10 mouse cellular contexts compared by ENCODE assay signal in genomic region chr2:25482969-25483368, GRCm38 (mm10). TPM values are rescaled to one million over a fixed set of nuclear protein-coding genes. Genes with fewer than 3 reads are reported as not detected.
DNase-seq lines count a peak whose midpoint lies in the region; TF ChIP-seq lines count a peak whose summit lies in the region.
"Had no signal": no experiment of that assay in that cellular context is flagged by ENCODE, and none has a peak within 500 bp of the region (broad histone marks: within the 10 kb centered on the region; RNA-seq: fewer than 3 reads in every experiment).

No protein-coding gene starts in this region.

- no peak overlapping the region for H3K27ac ChIP-seq in heart, adult 2 months
- no peak overlapping the region for H3K27ac ChIP-seq in bone marrow, adult 2 months (ENCODE audit: control insufficient read depth, insufficient read depth, low read depth, low read length, poor library complexity)
- H3K27ac ChIP-seq: neural tube, embryonic 13.5 days had no signal

- no peak for TF ChIP-seq POLR2A in heart, adult 2 months (IDR thresholded peaks at IDR 0.05; ENCODE audit: insufficient read depth, low read depth, low read length)
- TF ChIP-seq POLR2A in bone marrow, adult 2 months (IDR thresholded peaks at IDR 0.05; ENCODE audit: borderline replicate concordance, control insufficient read depth, low read depth, low read length): no peak

- no peaks in the 10 kb centered on the region for H3K36me3 ChIP-seq in heart, adult 2 months (ENCODE audit: control insufficient read depth, insufficient read depth, low read length)
- H3K36me3 ChIP-seq: neural tube, embryonic 13.5 days had no signal

- no peaks in the 10 kb centered on the region for H3K79me2 ChIP-seq in heart, adult 2 months (replicated peaks; ENCODE audit: control insufficient read depth, insufficient read depth, low read length)

- peaks cover 4% of the 10 kb centered on the region; the same call in 1 of the 2 replicates for H3K4me1 ChIP-seq in heart, adult 2 months (ENCODE audit: control insufficient read depth, insufficient read depth, low read length)
- no peaks in the 10 kb centered on the region; the same call in 1 of the 2 replicates for H3K4me1 ChIP-seq in bone marrow, adult 2 months (ENCODE audit: control insufficient read depth, insufficient read depth, low read length)
- H3K4me1 ChIP-seq: neural tube, embryonic 13.5 days had no signal

- intact Hi-C loops in heart, adult 2 months (cut with DNase I): loop anchor here (1.0 to 2.0 kb wide), 2 partner anchors 54 to 107 kb away; partner anchors contain the start of gene Abca2
- intact Hi-C loops in left cerebral cortex, postnatal 36 days (cut with DNase I): no loop called here

- no peak for TF ChIP-seq EP300 in heart, adult 2 months (IDR thresholded peaks at IDR 0.05; ENCODE audit: insufficient read depth, low read depth, low read length)

- no peak for DNase-seq in heart, adult 2 months
- DNase-seq in heart, adult 9 months (ENCODE audit: low spot score in 2 of 2): no peak
- DNase-seq in A20 (ENCODE audit: low read depth, low spot score): peak; percentile 75
- DNase-seq in kidney, postnatal 10 days: peak; percentile 66
- peak; percentile 50 for DNase-seq in spleen, adult 12 weeks (ENCODE audit: low spot score)
- no peak for DNase-seq in gastrocnemius, adult 8-10 months (ENCODE audit: low spot score in 2 of 2)
- no peak for DNase-seq in left cerebral cortex, postnatal 36 days (ENCODE audit: low spot score in 2 of 2)

- H3K4me3 ChIP-seq in heart, adult 2 months: no peak overlapping the region
- H3K4me3 ChIP-seq in bone marrow, adult 2 months (replicated peaks; ENCODE audit: control insufficient read depth, low read depth, low read length): no peak overlapping the region
- H3K4me3 ChIP-seq: neural tube, embryonic 13.5 days had no signal

- H3K9ac ChIP-seq in heart, adult 2 months (ENCODE audit: low read depth, low read length): no peak overlapping the region
- H3K9ac ChIP-seq: neural tube, embryonic 13.5 days had no signal

- 21% methylated on average over 7 of the region's 7 CpGs for WGBS in heart, adult 2 months
- WGBS in bone marrow, adult 2 months: 9% methylated on average over 7 of the region's 7 CpGs

- peak; percentile 72 for TF ChIP-seq CTCF in heart, adult 2 months (IDR thresholded peaks at IDR 0.05)
- peak; percentile 82 for TF ChIP-seq CTCF in bone marrow, adult 2 months (IDR thresholded peaks at IDR 0.05; ENCODE audit: control insufficient read depth, insufficient read depth, low read length)

- no peaks in the 10 kb centered on the region for H3K27me3 ChIP-seq in heart, adult 2 months (ENCODE audit: control insufficient read depth, insufficient read depth, low read length)
- H3K27me3 ChIP-seq: neural tube, embryonic 13.5 days had no signal

RNA-seq across cellular contexts. Expression of gene Lcn12, which starts 10.7 kb away (rescaled TPM):
- total RNA-seq in heart, adult 2 months (2021): not detected
- polyA plus RNA-seq in heart, adult 2 months (2012; rRNA removed): not detected in 2 replicates
- not detected in 2 replicates for polyA plus RNA-seq in bone marrow, adult 2 months (2011; ENCODE audit: insufficient read depth, insufficient read length, low replicate concordance, missing spikeins)
- not detected for total RNA-seq in gastrocnemius, adult 8-10 months (2022)
- total RNA-seq in left cerebral cortex, postnatal 36 days (2021): not detected
- total RNA-seq: heart, postnatal 36 days had no signal
- polyA plus RNA-seq: neural tube, embryonic 13.5 days had no signal

RNA-seq across cellular contexts. Expression of gene Ptgds, which starts 13.1 kb away (rescaled TPM):
- total RNA-seq in heart, adult 2 months (2021): 100 to 1,000 TPM; 472 to 774 TPM
- polyA plus RNA-seq in heart, adult 2 months (2012; rRNA removed): 198 and 795 TPM in 2 replicates
- polyA plus RNA-seq in bone marrow, adult 2 months (2011; ENCODE audit: insufficient read depth, insufficient read length, low replicate concordance, missing spikeins): 9.3 TPM in 1 of 2 replicates, not detected in the other
- total RNA-seq in gastrocnemius, adult 8-10 months (2022): not detected
- 1,000 to 10,000 TPM; 1,442 to 2,237 TPM for total RNA-seq in left cerebral cortex, postnatal 36 days (2021)

RNA-seq across cellular contexts. Expression of gene Fbxw5, which starts 17.6 kb away (rescaled TPM):
- 10 to 100 TPM; 82.7 to 84.8 TPM for total RNA-seq in heart, adult 2 months (2021)
- polyA plus RNA-seq in heart, adult 2 months (2012; rRNA removed): 32.9 and 41.0 TPM in 2 replicates
- polyA plus RNA-seq in bone marrow, adult 2 months (2011; ENCODE audit: insufficient read depth, insufficient read length, low replicate concordance, missing spikeins): 18.5 and 30.4 TPM in 2 replicates
- total RNA-seq in gastrocnemius, adult 8-10 months (2022): 100 to 1,000 TPM in 1 of 4 experiments, 10 to 100 TPM in 3; 83.3 to 100 (median 89.7) TPM
- total RNA-seq in left cerebral cortex, postnatal 36 days (2021): 100 to 1,000 TPM; 107 to 127 TPM

RNA-seq across cellular contexts. Expression of gene C8g, which starts 18.6 kb away (rescaled TPM):
- total RNA-seq in heart, adult 2 months (2021): 1 to 10 TPM; 1.3 to 1.6 TPM
- polyA plus RNA-seq in heart, adult 2 months (2012; rRNA removed): 4.1 and 6.1 TPM in 2 replicates
- 1.6 and 6.2 TPM in 2 replicates for polyA plus RNA-seq in bone marrow, adult 2 months (2011; ENCODE audit: insufficient read depth, insufficient read length, low replicate concordance, missing spikeins)
- 1 to 10 TPM; 1.0 to 1.8 (median 1.6) TPM for total RNA-seq in gastrocnemius, adult 8-10 months (2022)
- total RNA-seq in left cerebral cortex, postnatal 36 days (2021): 1 to 10 TPM; 1.0 to 1.6 TPM

RNA-seq across cellular contexts. Expression of gene Paxx, which starts 22.1 kb away (rescaled TPM):
- 10 to 100 TPM; 17.7 to 20.6 TPM for total RNA-seq in heart, adult 2 months (2021)
- 32.8 and 36.8 TPM in 2 replicates for polyA plus RNA-seq in heart, adult 2 months (2012; rRNA removed)
- 42.2 and 114 TPM in 2 replicates for polyA plus RNA-seq in bone marrow, adult 2 months (2011; ENCODE audit: insufficient read depth, insufficient read length, low replicate concordance, missing spikeins)
- 10 to 100 TPM; 11.2 to 15.0 (median 14.9) TPM for total RNA-seq in gastrocnemius, adult 8-10 months (2022)
- 10 to 100 TPM; 72.8 to 75.8 TPM for total RNA-seq in left cerebral cortex, postnatal 36 days (2021)

Comparison
In these comparisons a context has a peak if more than half of its experiments do, and no peak if none do; other contexts are left out.
1. DNase-seq: peak in A20 (single experiment), kidney, postnatal 10 days (single experiment) and spleen, adult 12 weeks (single experiment); none in heart, adult 2 months (0 of 2), heart, adult 9 months (0 of 2), gastrocnemius, adult 8-10 months (0 of 2) and left cerebral cortex, postnatal 36 days (0 of 2).
2. RNA of gene Ptgds, which starts 13.1 kb away (total RNA-seq): 1,442 to 2,237 TPM in left cerebral cortex, postnatal 36 days and 472 to 774 TPM in heart, adult 2 months; not detected in gastrocnemius, adult 8-10 months; every median in the first group is over 100 times any median in the second.